Mouse (Mus musculus) ES-Bruce4 (cell line): ENCODE measurements around the gene Esyt1.

Experiments used
- CTCF ChIP-seq: IDR thresholded peaks from one replicate; pipeline ENCODE4 v1.8.1; 2011; ENCODE audit warnings: low read depth, low read length
- POLR2A ChIP-seq: IDR thresholded peaks from one replicate; pipeline ENCODE4 v1.8.1; 2011; ENCODE audit warnings: low read length; ENCODE audit not compliant: insufficient read depth

DNA sequence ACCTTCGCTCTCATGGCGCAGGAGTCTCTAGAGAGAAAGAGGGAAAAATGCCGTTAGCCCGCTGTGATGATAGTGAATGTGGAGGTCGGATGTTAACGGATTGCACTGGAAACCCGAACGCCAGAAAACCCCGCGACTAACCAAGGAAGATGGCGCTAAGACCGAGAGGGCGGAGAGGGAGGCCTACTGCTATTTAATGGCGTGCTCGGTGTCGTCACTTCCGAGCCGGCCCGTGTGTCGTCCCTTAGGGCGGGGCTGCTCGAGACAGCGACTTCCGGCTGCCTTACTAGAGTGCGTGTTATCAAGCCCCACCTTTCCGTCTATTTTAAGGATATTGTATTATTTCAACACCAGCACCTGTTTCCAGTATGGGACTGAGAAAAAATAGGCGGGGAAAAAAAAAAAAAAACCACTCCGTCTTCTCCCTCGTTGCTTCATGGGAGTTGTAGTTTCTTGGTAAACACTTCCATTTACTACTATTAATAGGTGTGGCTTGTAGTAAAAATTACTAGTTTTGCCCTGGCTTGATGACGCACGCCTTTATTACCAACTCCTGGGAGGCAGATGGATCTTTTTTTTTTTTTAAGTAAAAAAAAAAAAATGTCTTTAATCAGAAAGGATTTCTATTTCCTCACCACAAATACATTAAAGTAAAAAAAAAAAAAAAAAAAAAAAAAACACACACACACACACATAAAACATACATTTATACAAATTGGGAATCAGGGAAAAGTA, 23.4 kb upstream of the Esyt1 start, which contains the start of gene Rpl41:
- TF ChIP-seq CTCF = no peak
- peak; percentile 99 for TF ChIP-seq POLR2A
